Mouse (Mus musculus) embryonic stem cell, embryonic (primary cell): ENCODE measurements around the gene Tanc1.

Experiments
- CTCF ChIA-PET, 4 experiments: fragments of 300-600 bp in 2 of 4; fragments of 350-600 bp in 2 of 4; sonication (Branson Sonifier 250); formaldehyde crosslinking; loops; one replicate each; lab custom pipeline; 2022; ENCODE audit warnings: inconsistent platforms in 2 of 4; lab: Charles Lee
- POLR2A ChIA-PET, 4 experiments: fragments of 300-600 bp in 2 of 4; fragments of 350-600 bp in 2 of 4; sonication (Branson Sonifier 250); formaldehyde crosslinking; loops; one replicate each; lab custom pipeline; 2022; ENCODE audit warnings: antibody characterized with exemption in 4 of 4, inconsistent platforms in 1 of 4; lab: Charles Lee

Tanc1 gene

DNA sequence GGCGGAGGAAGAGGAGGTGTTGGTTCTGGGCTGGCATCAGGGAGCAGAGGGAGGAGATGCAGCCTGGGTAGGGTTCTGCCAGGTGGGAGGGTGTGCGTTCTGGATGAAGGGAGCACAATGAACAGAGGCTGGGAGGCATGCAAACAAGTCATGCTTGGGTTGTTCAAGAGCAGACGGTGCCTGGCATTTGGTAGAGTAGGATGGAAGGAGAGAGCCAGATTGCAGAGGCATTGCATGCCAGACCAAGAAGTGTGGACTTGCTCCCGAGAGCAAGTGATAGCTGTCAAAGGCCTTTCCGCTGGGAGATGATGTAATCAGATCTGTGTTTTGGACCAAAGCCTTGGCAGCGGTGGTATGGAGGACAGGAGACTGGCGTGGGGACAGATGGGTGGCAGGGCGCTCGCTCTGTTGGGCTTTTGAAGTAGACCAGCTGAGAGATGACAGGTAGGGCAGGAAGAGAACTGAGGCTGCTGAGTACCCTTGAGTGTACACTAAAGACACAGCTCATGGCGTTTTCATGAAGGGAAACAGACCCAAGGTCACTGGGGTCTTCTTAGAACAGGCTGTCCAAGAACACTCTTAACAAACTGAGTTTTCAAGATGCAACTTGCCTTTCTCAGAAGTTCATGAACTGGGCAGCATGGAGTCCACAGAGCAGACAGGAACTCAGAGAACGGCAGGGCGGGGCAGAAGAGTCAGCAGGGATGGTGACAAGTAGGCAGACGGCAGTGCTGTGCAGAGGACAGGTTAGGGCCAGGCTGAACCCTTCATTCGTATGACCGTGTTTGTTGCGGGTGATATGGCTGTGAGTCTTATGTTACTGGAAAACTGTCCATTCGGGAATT, 16.4 kb downstream of the Tanc1 start:
- ChIA-PET CTCF (interaction anchor here in 1 of 4 experiments (0.6 kb wide), 1 partner anchor 30 kb away, joined by 8 read pairs; no protein-coding TSS in a partner anchor), POLR2A (interaction anchor here in 3 of 4 experiments (0.6 to 15.8 kb wide), 17 partner anchors 7 to 147 kb away, joined by 3 to 259 read pairs (median 3); partner anchors contain the start of gene Tanc1 (in 3 of the 3))

DNA sequence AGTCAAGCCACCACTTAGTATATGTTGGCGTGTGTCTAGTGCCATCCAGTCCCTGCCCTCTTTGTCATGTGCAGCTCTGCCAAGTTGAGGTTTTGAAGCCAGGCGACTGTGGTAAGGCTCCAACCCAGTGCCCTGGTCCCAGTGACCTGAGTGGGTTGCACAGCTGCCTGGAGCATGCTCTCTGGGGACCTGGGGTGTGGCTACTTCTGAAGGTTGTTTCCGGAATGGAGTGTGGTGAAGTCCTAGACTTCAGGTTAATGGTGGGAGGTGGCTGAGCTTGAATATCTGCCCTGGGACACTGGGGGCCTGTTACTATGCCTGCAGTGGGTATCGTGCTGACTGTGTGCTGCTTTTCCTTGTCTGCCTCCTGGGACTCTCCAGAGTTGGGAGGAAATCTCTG, 18.0 kb downstream of the Tanc1 start:
- ChIA-PET CTCF (interaction anchor here in 3 of 4 experiments (0.5 to 1.5 kb wide), 3 partner anchors 17 to 33 kb away, joined by 3 to 4 read pairs (median 4); no protein-coding TSS in a partner anchor), POLR2A (interaction anchor here in 3 of 4 experiments (0.6 to 15.8 kb wide), 18 partner anchors 7 to 774 kb away, joined by 3 to 259 read pairs (median 4); partner anchors contain the start of gene Tanc1 (in 3 of the 3))

DNA sequence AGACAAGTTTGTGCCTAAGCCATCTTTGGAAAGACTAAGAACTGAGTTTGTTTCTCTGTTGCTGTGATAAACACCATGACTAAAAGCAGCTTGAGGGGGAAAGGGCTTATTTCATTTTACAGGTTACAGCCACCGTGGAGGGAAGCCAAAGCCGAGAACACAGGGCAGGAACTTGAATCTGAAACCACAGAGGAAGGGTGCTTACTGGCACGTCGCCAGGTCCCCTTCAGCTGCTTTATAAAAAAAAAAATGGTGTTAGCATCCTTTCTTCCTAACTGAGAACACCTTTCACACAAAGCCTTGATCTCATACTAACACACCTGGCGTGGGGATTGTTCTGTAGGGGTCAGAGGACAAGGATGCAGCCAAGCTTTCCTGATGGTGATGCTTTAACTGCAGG, 19.6 kb downstream of the Tanc1 start:
- ChIA-PET POLR2A (interaction anchor here in 2 of 4 experiments (0.7 to 15.8 kb wide), 16 partner anchors 9 to 752 kb away, joined by 3 to 259 read pairs (median 4); partner anchors contain the start of genes Tanc1 (in 2 of the 2) and Ly75 (in 1 of the 2)), CTCF (interaction anchor here in 2 of 4 experiments (0.5 to 1.2 kb wide), 4 partner anchors 15 to 386 kb away, joined by 3 to 6 read pairs (median 4); no protein-coding TSS in a partner anchor)

DNA sequence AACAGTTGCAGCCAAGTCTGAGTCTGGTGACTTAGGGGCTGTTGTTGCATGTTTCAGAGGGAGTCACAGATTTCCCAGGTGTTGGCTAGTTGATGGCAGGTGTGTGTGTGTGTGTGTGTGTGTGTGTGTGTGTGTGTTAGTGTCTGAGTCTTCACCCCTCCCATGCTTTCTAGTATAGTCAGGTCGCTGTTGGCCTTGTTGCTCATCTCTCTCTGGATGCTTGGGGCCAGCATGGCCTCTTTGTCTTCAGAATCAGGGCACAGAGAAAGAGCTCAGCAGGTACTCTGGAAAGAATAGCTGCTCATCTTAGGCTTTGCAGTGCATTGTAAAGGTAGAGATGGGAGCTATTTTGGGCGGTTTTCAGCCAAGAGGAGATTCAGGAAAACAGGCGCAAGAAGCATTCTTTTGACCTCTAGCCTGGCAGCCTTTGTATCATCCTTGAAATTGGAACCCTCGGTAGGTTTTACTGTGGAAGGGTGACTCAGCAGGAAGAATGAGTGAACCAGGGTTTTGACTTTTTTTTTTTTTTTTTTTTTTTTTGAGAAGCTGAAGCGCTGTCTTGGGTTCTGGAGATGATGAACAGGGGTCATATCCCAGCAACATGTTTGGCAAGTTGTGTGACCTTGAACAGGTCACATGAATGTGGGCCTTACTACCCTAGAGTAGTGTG, 22.1 kb downstream of the Tanc1 start:
- POLR2A ChIA-PET: interaction anchor here (0.5 to 15.8 kb wide), 44 partner anchors 8 to 637 kb away, joined by 3 to 259 read pairs (median 4); partner anchors contain the start of gene Tanc1 (in 3 of the 4)
- CTCF ChIA-PET: interaction anchor here (0.6 to 1.2 kb wide), 6 partner anchors 11 to 924 kb away, joined by 3 to 9 read pairs (median 4); no protein-coding TSS in a partner anchor

DNA sequence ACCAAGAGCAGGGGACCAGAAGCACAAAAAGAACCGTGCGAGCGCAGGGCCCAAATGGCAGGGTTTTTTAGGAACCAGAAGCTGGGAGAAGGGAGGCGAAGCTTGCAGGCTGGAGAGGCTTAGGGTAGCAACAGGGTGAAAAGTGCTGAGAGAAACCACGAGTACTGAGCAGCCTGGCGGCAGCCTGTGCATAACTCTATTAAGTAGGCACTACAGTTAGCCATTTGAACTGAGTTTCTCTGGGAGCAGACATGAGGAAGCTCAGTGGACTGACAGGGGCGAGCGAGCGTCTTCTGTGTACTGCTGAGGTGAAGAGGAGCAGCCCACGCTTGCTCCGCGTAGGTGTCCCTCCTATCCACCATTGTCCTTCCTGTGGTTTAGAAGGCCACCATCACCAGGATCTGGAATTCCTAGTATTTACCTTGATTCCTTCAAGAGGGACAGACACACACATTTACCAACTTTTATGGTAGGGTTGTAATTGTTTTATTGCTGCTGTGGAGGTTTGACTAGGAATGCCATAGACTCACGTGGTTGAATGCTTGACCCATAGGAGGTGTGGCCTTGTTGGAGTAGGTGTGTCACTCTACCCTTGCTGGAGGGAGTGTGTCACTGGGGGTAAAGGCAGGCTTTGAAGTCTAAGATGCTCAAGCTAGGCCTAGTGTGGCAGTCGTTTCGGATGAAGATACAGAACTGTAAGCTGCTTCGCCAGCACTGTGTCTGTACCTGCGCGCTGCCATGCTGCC, 25.4 kb downstream of the Tanc1 start:
- POLR2A ChIA-PET: interaction anchor here in 2 of 4 experiments (0.7 to 24.4 kb wide), 14 partner anchors 4 to 148 kb away, joined by 3 to 259 read pairs (median 6); partner anchors contain the start of gene Tanc1 (in 1 of the 2)
- CTCF ChIA-PET: no interaction called here

DNA sequence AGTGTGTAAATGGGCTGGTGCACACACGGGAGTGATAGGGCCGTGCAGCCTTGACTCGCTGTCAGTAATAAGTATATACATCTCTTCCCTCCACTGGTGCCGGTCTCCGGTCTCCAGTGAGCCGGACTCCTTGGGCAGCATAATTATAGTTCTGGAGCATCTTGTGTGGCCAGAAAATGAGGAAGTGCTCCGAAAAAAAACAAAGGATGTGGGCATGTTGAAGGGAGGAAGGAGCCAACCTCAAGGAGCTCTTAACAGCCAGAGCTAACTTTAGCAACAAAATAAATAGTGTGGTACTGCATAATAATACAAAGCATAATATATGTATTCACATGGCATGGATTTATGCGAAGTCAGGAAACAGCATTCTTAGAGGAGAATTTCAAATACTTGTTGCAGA, 30.9 kb downstream of the Tanc1 start:
- CTCF ChIA-PET: interaction anchor here in 1 of 4 experiments (0.7 kb wide), 1 partner anchor 20 kb away, joined by 5 read pairs; no protein-coding TSS in a partner anchor
- POLR2A ChIA-PET: interaction anchor here in 3 of 4 experiments (0.6 to 24.4 kb wide), 15 partner anchors 9 to 56 kb away, joined by 3 to 259 read pairs (median 3); partner anchors contain the start of gene Tanc1 (in 1 of the 3)

DNA sequence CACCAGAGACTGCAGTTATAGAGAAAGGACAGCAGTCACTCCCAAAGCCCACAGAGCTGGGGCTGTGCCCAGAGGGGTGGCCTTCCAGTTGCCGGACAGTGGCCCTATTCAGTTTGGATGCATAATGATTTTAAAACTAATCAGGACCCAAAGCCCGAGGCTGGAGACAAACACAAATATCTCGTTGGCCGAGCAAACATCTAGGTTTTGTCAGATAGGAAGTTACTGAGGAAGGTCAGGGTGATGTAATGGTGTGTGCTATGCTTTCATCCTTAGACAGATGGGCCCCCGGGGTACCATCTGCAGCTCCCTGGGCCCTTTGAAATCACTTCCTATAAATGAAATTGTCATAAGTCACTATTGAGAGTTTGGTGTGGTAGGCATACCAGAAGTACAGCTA, 33.0 kb downstream of the Tanc1 start:
- POLR2A ChIA-PET: interaction anchor here in 3 of 4 experiments (0.6 to 24.4 kb wide), 12 partner anchors 11 to 164 kb away, joined by 3 to 259 read pairs (median 4); partner anchors contain the start of gene Tanc1 (in 1 of the 3)
- CTCF ChIA-PET: interaction anchor here in 2 of 4 experiments (0.6 to 1.2 kb wide), 3 partner anchors 31 to 48 kb away, joined by 3 read pairs; no protein-coding TSS in a partner anchor

DNA sequence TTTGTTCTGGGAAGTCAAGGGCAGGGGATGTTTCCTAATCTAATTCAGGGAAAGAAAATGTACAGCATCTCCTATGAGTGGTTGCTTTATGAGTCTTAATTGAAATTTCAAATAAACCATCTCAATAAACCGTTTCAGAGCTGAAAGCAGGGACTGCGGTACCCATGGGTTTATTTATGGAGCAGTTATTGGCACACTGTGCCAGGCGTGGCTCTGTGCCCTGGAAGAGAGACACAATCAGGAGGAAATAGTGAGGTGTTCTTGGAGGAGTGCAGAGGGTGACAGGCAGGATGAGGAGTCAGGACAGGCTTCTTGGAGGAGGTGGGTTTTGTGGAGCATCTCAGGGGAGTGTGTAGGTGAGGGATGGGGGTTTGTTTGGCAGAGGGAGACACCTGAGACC, 33.7 kb downstream of the Tanc1 start:
- CTCF ChIA-PET: interaction anchor here in 1 of 4 experiments (1.0 kb wide), 1 partner anchor 14 kb away, joined by 4 read pairs; no protein-coding TSS in a partner anchor
- POLR2A ChIA-PET: interaction anchor here in 2 of 4 experiments (0.6 to 24.4 kb wide), 10 partner anchors 12 to 164 kb away, joined by 3 to 259 read pairs (median 5); no protein-coding TSS in a partner anchor

DNA sequence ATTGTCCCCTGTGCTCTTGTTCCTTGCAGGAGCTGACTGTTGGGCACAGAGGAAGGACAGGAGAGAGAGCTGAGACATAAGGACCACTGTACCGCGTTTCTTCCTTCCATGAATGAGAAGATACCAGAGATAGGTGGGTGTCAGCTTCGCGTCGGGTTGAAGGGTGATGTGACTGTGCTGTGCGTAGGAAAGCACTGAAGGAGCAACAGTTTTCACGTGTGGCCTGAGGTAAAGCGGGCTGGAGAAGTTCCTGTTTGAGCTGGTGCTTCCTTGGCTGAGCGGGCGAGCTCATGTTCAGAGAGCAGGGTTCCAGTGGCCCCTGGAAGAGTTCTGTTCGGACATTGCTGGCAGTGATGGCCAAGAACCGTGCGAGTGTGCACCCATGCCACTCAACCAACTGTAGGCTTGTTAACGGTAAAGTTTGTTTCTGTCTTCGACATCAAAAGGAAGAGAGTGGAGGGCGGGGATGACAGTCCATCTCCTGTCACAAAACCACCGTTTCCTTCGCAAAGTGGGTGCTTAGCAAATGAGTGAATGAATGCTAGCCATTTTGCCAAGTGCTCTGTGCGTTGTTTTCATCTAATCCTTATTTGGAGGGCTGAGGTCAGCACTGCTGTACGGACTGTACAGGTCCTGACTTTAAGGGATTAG, 35.0 kb downstream of the Tanc1 start:
- ChIA-PET CTCF (interaction anchor here in 3 of 4 experiments (0.5 to 1.0 kb wide), 7 partner anchors 14 to 106 kb away, joined by 3 to 6 read pairs (median 4); no protein-coding TSS in a partner anchor), POLR2A (interaction anchor here in 2 of 4 experiments (0.7 to 24.4 kb wide), 17 partner anchors 13 to 185 kb away, joined by 3 to 259 read pairs (median 6); partner anchors contain the start of gene Tanc1 (in 2 of the 2))

DNA sequence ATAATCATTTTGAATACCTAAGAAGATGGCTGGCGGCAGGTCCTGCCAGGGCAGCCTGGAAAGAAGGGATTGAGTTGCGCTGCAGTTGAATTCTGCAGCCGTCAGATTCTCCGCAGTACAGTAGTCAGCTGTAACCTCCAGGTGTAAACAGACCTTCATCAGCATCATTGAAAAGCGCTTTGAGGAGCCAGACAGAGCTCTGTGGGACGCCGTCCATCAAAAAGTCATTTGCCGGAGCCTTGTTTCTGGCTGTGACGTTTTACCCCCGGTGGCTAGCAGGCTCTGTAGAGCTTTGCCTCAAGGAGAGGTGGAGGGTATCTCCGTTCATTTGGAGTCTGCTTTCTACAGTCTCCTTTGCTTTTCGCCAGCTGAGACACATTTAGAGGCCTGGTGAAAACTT, 36.6 kb downstream of the Tanc1 start:
- POLR2A ChIA-PET: interaction anchor here in 3 of 4 experiments (0.6 to 24.4 kb wide), 30 partner anchors 9 to 803 kb away, joined by 3 to 259 read pairs (median 4); partner anchors contain the start of gene Tanc1 (in 1 of the 3)
- CTCF ChIA-PET: interaction anchor here in 3 of 4 experiments (0.5 to 1.4 kb wide), 3 partner anchors 26 to 169 kb away, joined by 3 to 9 read pairs (median 4); no protein-coding TSS in a partner anchor

DNA sequence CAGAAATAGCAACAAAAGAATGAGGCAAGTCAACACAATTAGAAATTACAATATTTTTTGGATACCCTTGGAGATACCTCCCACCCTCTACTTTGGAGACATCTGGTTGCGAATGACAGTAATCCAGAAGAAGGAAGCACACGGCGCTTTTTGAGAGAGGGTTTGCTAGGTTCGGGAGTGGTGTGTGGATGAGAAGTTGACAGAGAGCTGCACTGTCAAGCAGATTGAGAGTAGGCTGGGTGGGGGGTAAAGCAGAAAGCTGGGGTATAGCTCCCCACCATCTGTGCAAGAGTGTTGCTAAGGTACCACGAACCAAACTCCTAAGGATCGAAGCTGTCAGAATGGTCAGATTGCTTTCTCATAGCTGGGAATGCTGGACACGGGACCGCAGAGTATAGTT, 40.0 kb downstream of the Tanc1 start:
- POLR2A ChIA-PET: interaction anchor here in 3 of 4 experiments (1.0 to 24.4 kb wide), 10 partner anchors 9 to 39 kb away, joined by 3 to 259 read pairs (median 4); partner anchors contain the start of gene Tanc1 (in 1 of the 3)
- CTCF ChIA-PET: interaction anchor here in 2 of 4 experiments (0.7 to 1.5 kb wide), 2 partner anchors 9 to 130 kb away, joined by 3 to 4 read pairs; no protein-coding TSS in a partner anchor

DNA sequence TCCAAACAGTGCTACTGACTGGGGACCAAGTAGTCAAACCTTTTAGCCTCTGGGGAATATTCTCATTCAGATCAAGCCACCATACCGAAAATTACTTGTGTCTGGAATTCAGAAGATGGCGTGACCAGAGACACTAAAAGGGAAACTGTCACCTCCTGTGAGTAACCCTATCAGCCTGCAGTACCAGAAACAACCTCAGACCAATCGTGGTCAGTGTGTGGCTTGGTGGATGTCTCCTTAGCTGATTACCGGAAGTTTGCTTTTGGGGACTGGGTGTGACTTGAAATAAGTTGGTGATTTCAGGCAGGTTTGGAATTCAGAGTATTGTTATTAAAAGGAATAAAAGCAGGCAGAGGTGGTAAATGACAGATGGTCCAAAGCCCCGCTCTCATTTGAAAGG, 40.9 kb downstream of the Tanc1 start:
- CTCF ChIA-PET: interaction anchor here in 1 of 4 experiments (1.2 to 1.5 kb wide), 2 partner anchors 30 to 130 kb away, joined by 3 to 4 read pairs; no protein-coding TSS in a partner anchor

DNA sequence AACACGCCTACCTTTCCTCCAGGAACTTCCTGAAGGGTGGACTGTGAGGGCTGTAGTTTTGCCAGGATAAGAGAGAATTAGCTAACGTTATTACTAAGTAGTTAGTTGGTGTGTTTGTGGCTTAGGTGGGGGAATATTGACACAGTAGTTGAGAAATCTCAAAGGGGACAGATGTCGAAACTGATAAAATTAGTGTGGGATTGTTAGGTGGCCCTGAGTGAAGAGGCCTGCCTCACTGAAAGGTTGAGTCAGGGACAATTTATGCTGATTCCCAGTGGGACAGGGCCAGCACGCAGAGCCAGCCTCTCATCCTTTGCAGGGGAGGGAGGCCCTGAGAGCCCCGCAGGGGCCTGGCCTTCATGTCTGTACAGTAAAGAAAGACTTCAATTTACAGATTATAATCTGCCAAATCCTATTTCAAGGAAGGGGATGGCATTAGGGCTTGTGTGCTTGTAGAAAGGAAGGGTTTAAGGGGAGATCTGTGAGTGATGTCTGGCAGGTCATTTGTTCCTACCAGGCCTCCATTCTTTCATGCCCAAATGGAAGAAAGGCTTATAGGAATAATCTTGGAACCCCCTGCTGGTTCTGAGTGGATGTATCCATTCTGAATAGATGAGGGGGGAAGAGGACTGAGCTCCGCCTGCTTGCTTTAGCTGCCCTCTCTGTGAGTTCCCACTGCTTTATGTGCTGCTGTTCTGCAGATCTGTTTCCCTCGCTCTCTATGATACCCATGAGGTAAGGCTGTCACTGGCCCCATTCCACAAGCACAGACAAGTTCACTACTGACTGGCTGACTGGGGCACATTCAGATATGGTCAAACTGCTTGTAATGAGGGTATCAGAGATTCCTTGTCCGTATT, 41.7 kb downstream of the Tanc1 start:
- POLR2A ChIA-PET: interaction anchor here in 3 of 4 experiments (0.8 to 24.4 kb wide), 7 partner anchors 11 to 31 kb away, joined by 3 to 259 read pairs (median 5); no protein-coding TSS in a partner anchor
- CTCF ChIA-PET: interaction anchor here in 1 of 4 experiments (1.2 to 1.5 kb wide), 2 partner anchors 31 to 92 kb away, joined by 3 read pairs; no protein-coding TSS in a partner anchor

More for the DNA sequence above, 40.9 kb downstream of the Tanc1 start:
- POLR2A ChIA-PET: interaction anchor here in 3 of 4 experiments (0.7 to 24.4 kb wide), 10 partner anchors 10 to 55 kb away, joined by 3 to 259 read pairs (median 4); partner anchors contain the start of gene Tanc1 (in 1 of the 3)

DNA sequence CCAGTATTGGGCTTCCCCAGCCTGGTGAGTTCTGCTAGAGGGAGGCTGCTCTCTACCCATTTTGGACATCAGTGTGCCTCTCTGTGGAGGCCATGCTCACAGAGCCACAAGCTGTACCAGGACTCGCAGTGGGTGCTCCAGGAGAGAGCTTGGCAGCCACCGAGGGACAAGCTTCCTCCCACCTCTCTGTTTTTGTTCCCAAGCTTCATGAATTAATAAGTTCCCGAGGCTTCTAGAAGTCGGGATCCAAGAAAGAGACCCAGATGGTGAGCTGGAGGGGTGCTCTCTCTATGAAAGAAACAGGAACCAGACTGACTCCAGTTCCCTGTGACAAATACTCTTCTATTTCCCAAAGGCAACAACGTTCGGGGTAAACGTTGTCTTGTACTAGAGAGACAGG, 43.6 kb downstream of the Tanc1 start:
- POLR2A ChIA-PET: interaction anchor here in 2 of 4 experiments (0.7 to 24.4 kb wide), 4 partner anchors 10 to 22 kb away, joined by 3 to 259 read pairs (median 4); no protein-coding TSS in a partner anchor
- CTCF ChIA-PET: no interaction called here

DNA sequence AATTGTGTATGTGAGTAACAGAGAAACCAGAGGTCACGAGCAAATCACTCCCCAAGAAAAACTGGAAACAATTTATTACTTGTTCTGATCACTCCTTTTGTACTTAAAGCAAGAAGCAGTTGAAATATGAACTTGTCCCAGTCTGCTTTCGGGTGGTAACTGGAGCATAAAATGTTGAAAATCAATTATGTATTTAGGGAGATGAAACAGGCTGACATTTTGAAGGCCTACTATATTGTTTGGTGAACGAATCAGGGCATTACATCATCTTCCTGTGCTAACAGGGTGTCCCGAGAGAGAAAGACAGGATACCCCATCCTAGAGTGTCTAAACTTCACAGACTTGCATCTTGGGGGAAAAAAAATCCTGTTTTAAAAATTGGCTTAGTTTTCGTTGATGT, 44.8 kb downstream of the Tanc1 start:
- ChIA-PET POLR2A (interaction anchor here in 1 of 4 experiments (1.3 to 24.4 kb wide), 6 partner anchors 8 to 65 kb away, joined by 3 to 259 read pairs (median 4); no protein-coding TSS in a partner anchor), CTCF (no interaction called here)
